Mouse (Mus musculus): Measurements from ENCODE around the gene Igfbp5. TPM values are rescaled to one million over a fixed set of nuclear protein-coding genes. Genes with fewer than 3 reads are reported as not detected.
A peak's percentile ranks its signal among the peaks of the same experiment; 100 is the strongest.

Gene Igfbp5
- polyA plus RNA-seq, 1 experiment, result 73.8 TPM

- no peak for TF ChIP-seq CTCF (IDR thresholded peaks at IDR 0.05; ENCODE audit: borderline replicate concordance, extremely low read depth, insufficient read depth, insufficient read length)
- no peak for TF ChIP-seq POLR2A (IDR thresholded peaks at IDR 0.05; ENCODE audit: borderline replicate concordance, extremely low read depth, insufficient read depth, insufficient read length, poor library complexity, severe bottlenecking)
- peak; percentile 52 for DNase-seq (ENCODE audit: low read depth)
These were observed 7.3 kb downstream of the Igfbp5 start for GRCm38 (mm10) chr1:72867346-72867745.

GRCm38 (mm10) chr1:72866417-72866816 lies 8.3 kb downstream of the Igfbp5 start:
- TF ChIP-seq CTCF (IDR thresholded peaks at IDR 0.05; ENCODE audit: borderline replicate concordance, extremely low read depth, insufficient read depth, insufficient read length) (no peak), POLR2A (IDR thresholded peaks at IDR 0.05; ENCODE audit: borderline replicate concordance, extremely low read depth, insufficient read depth, insufficient read length, poor library complexity, severe bottlenecking) (no peak)
- DNase-seq (ENCODE audit: low read depth), result no peak

- TF ChIP-seq CTCF (IDR thresholded peaks at IDR 0.05; ENCODE audit: borderline replicate concordance, extremely low read depth, insufficient read depth, insufficient read length), result peak; percentile 95
- TF ChIP-seq POLR2A (IDR thresholded peaks at IDR 0.05; ENCODE audit: borderline replicate concordance, extremely low read depth, insufficient read depth, insufficient read length, poor library complexity, severe bottlenecking), result no peak
- DNase-seq (ENCODE audit: low read depth), result peak; percentile 93
These were observed 8.8 kb downstream of the Igfbp5 start for GRCm38 (mm10) chr1:72865900-72866299.

DNA sequence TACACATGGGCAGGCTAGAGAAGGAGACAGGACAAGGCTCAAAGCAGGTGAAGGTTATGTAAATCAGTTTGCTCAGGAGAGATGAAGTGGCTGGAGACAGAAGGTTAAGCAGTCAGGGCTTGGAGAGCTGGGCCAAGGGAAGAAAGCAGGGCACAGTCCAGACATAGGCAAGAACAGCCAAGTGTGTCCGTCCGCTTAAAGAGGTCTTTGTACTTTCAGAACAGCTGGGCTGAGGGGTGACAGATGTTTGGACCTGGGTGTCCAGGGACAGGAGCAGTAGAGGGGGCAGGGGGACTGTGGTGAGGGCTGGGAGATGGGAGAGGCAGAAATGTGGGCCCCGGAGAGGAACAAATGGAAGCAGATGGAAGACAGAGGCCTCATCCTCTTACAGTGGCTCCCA lies 10.4 kb downstream of the Igfbp5 start:
- no peak for DNase-seq (ENCODE audit: low read depth)
- no peak for TF ChIP-seq CTCF (IDR thresholded peaks at IDR 0.05; ENCODE audit: borderline replicate concordance, extremely low read depth, insufficient read depth, insufficient read length)
- no peak for TF ChIP-seq POLR2A (IDR thresholded peaks at IDR 0.05; ENCODE audit: borderline replicate concordance, extremely low read depth, insufficient read depth, insufficient read length, poor library complexity, severe bottlenecking)

GRCm38 (mm10) chr1:72863692-72864091 lies 11.0 kb downstream of the Igfbp5 start:
- no peak for DNase-seq (ENCODE audit: low read depth)

GRCm38 (mm10) chr1:72862248-72862647 lies 12.4 kb downstream of the Igfbp5 start:
- TF ChIP-seq POLR2A (IDR thresholded peaks at IDR 0.05; ENCODE audit: borderline replicate concordance, extremely low read depth, insufficient read depth, insufficient read length, poor library complexity, severe bottlenecking) (no peak), CTCF (IDR thresholded peaks at IDR 0.05; ENCODE audit: borderline replicate concordance, extremely low read depth, insufficient read depth, insufficient read length) (no peak)
- DNase-seq (ENCODE audit: low read depth), result no peak

More at GRCm38 (mm10) chr1:72863692-72864091, 11.0 kb downstream of the Igfbp5 start:
- TF ChIP-seq POLR2A (IDR thresholded peaks at IDR 0.05; ENCODE audit: borderline replicate concordance, extremely low read depth, insufficient read depth, insufficient read length, poor library complexity, severe bottlenecking) (no peak), CTCF (IDR thresholded peaks at IDR 0.05; ENCODE audit: borderline replicate concordance, extremely low read depth, insufficient read depth, insufficient read length) (no peak)

DNA sequence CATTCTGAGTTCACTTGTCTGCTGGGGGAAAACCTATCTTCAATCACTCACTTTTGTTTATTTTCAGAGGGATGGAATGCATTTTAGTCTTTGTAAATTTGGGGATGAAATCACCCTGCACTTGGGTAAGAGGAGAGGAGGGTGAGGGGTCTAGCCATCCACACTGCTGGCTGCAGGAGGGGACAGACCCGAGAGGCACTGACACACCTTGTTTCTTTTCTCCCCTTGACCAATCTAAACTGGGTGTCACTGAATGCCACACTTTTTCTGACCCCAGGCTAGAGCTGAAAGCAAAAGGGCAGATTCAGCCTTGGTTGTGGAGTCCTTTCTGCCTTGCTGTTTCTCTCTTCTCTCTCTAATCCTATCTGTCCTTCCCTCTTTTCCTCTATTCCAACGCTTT lies 13.0 kb downstream of the Igfbp5 start:
- TF ChIP-seq POLR2A (IDR thresholded peaks at IDR 0.05; ENCODE audit: borderline replicate concordance, extremely low read depth, insufficient read depth, insufficient read length, poor library complexity, severe bottlenecking), result no peak
- no peak for TF ChIP-seq CTCF (IDR thresholded peaks at IDR 0.05; ENCODE audit: borderline replicate concordance, extremely low read depth, insufficient read depth, insufficient read length)
- DNase-seq (ENCODE audit: low read depth), result no peak

- no peak for TF ChIP-seq POLR2A (IDR thresholded peaks at IDR 0.05; ENCODE audit: borderline replicate concordance, extremely low read depth, insufficient read depth, insufficient read length, poor library complexity, severe bottlenecking)
- no peak for TF ChIP-seq CTCF (IDR thresholded peaks at IDR 0.05; ENCODE audit: borderline replicate concordance, extremely low read depth, insufficient read depth, insufficient read length)
- DNase-seq (ENCODE audit: low read depth), result no peak
These were observed 14.2 kb downstream of the Igfbp5 start for GRCm38 (mm10) chr1:72860502-72860901.

DNA sequence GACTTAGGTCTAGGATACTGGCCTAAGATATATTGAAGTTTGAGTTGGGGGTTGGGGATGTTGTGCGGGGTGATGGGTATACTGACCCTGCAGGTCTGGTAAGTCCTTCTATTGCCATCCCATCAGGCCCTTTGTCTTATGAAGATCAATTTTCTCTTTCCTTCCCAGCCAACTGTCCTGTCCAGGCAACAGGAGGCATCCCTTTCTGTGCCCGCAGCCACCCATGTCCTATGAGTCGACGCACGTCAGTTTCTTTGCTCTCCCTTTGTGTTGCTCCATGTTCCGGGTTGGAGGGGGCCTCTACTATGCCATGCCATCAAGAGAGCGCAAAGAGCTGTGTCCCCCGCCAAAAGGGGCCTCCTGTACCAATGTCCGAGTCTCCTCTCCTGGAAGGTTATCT lies 14.7 kb downstream of the Igfbp5 start:
- no peak for TF ChIP-seq CTCF (IDR thresholded peaks at IDR 0.05; ENCODE audit: borderline replicate concordance, extremely low read depth, insufficient read depth, insufficient read length)
- no peak for TF ChIP-seq POLR2A (IDR thresholded peaks at IDR 0.05; ENCODE audit: borderline replicate concordance, extremely low read depth, insufficient read depth, insufficient read length, poor library complexity, severe bottlenecking)
- no peak for DNase-seq (ENCODE audit: low read depth)

DNA sequence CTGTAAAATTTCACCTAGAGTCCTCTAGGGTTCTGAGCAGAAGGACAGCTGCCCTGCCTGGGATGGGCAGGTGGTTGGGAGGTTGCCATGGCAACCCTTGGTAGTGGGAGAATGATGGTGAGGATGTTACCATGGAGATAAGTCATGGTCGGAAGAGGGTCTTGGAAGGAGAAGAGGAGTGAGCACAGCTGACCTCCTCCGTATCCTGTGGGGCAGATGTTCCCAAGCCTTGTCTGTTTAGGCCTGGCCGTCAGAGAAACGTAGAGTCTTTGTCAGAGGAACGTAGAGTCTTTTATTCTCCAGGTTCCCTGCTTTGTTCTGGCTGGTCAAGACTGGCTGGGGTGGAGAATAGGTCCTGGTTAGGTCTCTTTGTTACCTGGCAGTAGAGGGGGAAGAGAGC lies 15.8 kb downstream of the Igfbp5 start:
- TF ChIP-seq CTCF (IDR thresholded peaks at IDR 0.05; ENCODE audit: borderline replicate concordance, extremely low read depth, insufficient read depth, insufficient read length) (no peak), POLR2A (IDR thresholded peaks at IDR 0.05; ENCODE audit: borderline replicate concordance, extremely low read depth, insufficient read depth, insufficient read length, poor library complexity, severe bottlenecking) (no peak)
- DNase-seq (ENCODE audit: low read depth), result peak; percentile 83

GRCm38 (mm10) chr1:72858286-72858685 lies 16.4 kb downstream of the Igfbp5 start:
- no peak for DNase-seq (ENCODE audit: low read depth)
- no peak for TF ChIP-seq POLR2A (IDR thresholded peaks at IDR 0.05; ENCODE audit: borderline replicate concordance, extremely low read depth, insufficient read depth, insufficient read length, poor library complexity, severe bottlenecking)
- TF ChIP-seq CTCF (IDR thresholded peaks at IDR 0.05; ENCODE audit: borderline replicate concordance, extremely low read depth, insufficient read depth, insufficient read length), result no peak

DNA sequence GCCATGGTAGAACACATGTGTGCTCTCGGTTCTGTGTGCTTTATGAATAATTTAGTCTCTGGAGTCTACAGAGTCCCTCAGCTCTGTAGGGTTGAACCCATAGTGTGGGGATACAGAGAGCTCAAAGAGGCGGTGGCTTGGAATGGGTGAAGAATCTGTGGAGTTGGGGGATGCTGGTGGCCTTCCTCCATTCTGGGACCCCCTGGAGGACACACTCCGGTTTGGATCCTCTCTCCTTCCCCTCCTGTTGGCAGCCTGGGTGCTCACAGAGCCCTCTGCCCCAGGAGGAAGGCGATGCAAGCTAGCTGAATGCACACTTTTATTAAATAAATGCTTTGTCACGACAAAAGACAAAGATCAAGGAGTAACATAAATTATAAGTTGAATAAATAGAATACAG lies 17.1 kb downstream of the Igfbp5 start:
- no peak for DNase-seq (ENCODE audit: low read depth)
- no peak for TF ChIP-seq CTCF (IDR thresholded peaks at IDR 0.05; ENCODE audit: borderline replicate concordance, extremely low read depth, insufficient read depth, insufficient read length)
- TF ChIP-seq POLR2A (IDR thresholded peaks at IDR 0.05; ENCODE audit: borderline replicate concordance, extremely low read depth, insufficient read depth, insufficient read length, poor library complexity, severe bottlenecking), result no peak

Data from brain, embryonic 14.5 days (tissue).